Mouse (Mus musculus) mature B cell (primary cell): ENCODE data around the gene Polr2h.

ENCODE experiments used
- in situ Hi-C: fragments of 300-500 bp; cut with MboI; formaldehyde crosslinking; loops from 2 replicates; pipeline ENCODE4 v1.14.3; 2019

The Polr2h gene

DNA sequence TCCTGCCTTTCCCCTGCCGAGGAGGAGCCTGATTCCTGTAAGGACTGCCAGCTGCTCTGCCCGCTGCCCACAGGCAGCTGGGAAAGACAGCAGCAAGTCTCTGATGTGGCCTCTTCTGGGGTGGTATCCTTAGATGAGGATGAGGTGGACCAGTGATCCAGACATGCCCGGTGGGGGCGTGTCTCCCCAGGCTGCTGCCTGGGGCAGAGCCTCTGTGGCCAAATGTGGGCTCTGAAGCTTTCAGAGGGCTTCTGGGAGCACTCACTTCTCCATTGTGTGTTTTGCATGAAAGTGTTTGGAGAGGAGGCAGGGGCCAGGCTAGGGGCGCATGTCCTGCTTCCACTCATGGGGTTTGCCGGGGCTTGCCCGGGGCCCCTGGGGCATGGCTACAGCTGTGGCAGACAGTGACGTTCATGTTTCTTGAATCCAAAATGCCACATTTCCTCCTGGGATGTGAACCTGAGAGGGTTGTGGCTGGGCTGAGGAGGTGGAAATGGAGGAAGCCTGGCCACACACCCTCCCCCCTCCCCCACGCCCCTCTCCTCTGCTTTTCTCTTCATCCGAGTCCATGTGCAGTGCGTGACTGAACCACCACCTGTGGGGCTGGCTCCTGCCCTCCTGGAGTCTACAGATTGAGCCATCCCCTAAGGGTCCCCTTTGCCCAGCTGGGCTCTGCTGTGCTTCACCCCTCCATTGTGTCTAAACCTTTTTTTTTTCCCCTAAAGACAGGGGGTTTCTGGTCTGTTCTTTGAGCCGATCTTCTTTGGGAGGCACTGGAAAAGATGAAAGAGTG, 15.5 kb upstream of the Polr2h start:
- in situ Hi-C loops = no loop called here

DNA sequence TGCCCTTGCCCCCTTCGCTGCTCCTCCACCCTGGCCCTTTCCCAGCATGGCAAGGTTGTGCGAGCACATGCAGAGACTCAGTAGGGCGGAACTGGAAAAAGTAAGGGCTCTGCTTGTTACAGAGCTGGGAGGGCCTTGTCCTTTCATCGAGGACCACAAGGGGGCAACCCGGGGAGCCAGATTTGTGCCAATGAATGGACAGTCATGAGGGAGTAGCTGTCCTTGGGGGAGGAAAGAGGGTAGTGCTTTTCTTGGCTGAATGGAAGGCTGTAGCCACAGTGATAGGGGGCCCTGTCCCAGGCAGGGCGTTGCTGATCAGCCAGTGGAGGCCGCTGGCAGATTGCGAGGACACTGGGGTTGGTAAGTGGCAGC, 15.0 kb upstream of the Polr2h start:
- in situ Hi-C loops = no loop called here

DNA sequence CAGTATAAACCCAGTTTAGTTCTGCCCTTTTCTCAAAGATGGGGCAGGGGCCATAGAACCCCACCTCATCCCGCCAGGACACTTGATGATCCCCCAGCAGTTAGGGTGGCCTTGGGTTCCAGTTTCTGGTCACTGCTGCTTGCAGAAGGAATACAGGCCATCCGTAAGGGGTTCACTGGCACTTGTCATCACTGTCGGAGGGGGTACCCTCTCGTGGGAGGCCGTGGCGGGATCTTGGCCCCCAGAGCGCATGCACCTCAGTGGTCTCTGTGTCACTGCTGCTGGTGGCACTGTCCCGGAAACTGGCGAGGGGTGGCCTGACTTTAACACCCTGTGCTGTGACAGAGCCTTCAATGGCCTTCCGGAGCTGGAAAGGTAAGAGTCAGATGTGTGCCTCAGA, 14.4 kb upstream of the Polr2h start:
- in situ Hi-C loops = no loop called here

GRCm38 (mm10) chr16:20703699-20704400, 13.6 kb upstream of the Polr2h start:
- in situ Hi-C loops = no loop called here

DNA sequence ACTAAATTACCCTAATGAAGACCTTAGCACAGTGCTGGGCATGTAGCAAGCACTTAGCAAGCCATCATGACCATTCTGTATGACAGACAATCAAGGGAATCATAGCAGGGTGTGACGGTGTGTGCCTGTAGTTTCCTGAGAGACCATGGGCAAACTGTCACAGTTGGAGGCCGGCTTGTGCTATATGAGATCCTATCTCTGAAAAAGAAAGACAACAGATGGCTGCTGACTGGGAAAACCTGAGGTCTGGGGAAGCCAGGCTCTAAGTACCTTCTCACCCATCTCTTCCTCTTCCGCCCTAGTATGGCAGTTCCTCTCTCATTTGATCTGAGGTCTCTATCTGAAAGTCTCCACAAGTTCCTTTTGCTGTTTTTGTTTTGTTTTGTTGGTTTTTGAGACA, 11.7 kb upstream of the Polr2h start:
- in situ Hi-C loops = no loop called here

- in situ Hi-C loops = no loop called here
Observed at GRCm38 (mm10) chr16:20706407-20707055, 10.9 kb upstream of the Polr2h start.

DNA sequence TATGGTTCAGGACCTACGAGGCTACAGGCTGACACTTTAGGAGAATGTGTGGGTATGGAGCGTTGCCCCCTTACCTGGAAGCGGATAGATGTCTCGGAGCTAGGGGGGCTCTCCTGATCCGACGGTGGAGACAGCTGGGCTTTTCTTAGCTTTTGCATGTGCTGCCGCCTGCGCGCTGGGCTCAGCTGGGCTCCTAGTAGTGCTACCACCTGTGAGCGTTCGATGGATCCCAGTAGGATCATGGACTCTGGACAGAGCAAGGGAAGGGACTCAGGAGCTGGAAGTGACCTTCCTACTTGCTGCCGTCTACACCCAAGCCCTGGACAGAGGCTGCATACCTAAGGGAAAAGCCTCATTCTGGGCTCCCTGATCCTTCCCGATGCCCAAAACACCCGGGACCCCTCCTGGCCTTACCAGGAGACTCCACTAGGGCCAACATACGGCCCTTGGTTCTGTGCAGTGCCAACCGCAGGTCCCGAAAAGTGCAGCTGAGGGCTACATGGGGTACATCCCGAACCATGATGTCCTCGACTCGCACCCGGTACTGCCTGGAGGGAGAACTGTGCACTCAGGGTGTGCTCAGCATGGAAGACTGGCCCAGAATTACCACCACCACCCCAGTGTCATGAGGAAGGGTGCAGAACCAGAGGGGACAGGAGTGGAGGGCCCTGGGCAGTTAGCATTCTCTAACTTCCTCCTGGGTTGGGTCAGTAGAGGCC, 9.1 kb upstream of the Polr2h start:
- in situ Hi-C loops = no loop called here

GRCm38 (mm10) chr16:20708939-20709734, 8.3 kb upstream of the Polr2h start:
- in situ Hi-C loops = no loop called here

GRCm38 (mm10) chr16:20710370-20710769, 7.1 kb upstream of the Polr2h start:
- in situ Hi-C loops = no loop called here

- in situ Hi-C loops = no loop called here
Observed at GRCm38 (mm10) chr16:20710810-20711209, 6.7 kb upstream of the Polr2h start.

- in situ Hi-C loops = no loop called here
Observed at GRCm38 (mm10) chr16:20712190-20712589, 5.3 kb upstream of the Polr2h start.

GRCm38 (mm10) chr16:20712889-20713288, 4.6 kb upstream of the Polr2h start:
- in situ Hi-C loops = no loop called here

GRCm38 (mm10) chr16:20714307-20715080, 3.0 kb upstream of the Polr2h start:
- in situ Hi-C loops = no loop called here

- in situ Hi-C loops = no loop called here
Observed at GRCm38 (mm10) chr16:20715161-20715560, 2.3 kb upstream of the Polr2h start.

GRCm38 (mm10) chr16:20715566-20715965, 1.9 kb upstream of the Polr2h start:
- in situ Hi-C loops = no loop called here

GRCm38 (mm10) chr16:20715976-20716840, 1.3 kb upstream of the Polr2h start:
- in situ Hi-C loops = no loop called here

- in situ Hi-C loops = no loop called here
Observed at GRCm38 (mm10) chr16:20716841-20717180, 654 bp upstream of the Polr2h start.

- in situ Hi-C loops = no loop called here
Observed at GRCm38 (mm10) chr16:20717978-20718670, 659 bp downstream of the Polr2h start.

DNA sequence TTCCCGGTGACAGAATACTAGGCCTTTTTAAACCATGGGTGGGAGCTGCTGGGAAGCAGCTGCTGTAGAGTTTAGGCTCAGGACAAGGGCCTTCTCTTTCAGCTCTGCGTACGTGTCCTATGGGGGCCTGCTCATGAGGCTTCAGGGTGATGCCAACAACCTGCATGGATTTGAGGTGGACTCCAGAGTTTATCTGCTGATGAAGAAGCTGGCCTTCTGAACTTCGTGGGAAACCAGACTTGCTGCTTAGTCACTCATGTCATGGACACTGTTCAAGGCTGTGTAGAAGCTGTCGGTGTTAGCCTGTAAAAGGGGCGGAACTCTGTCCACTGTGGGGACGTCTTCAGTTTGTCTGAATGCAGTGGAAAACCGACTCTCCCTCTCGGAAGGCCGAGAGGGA, 4.3 kb downstream of the Polr2h start:
- in situ Hi-C loops = no loop called here
